Mouse (Mus musculus) liver, embryonic 13.5 days (tissue): ENCODE data around the gene Ecm1. TPM values are rescaled to one million over a fixed set of nuclear protein-coding genes. Genes with fewer than 3 reads are reported as not detected.

Experiments used
- ATAC-seq: fragments of 200-750 bp; cut with Nextera tagmentation; 2 replicates; pipeline ENCODE4 v1.8.0; 2017; ENCODE audit warnings: low read depth, mild to moderate bottlenecking, moderate number of reproducible peaks, moderate library complexity
- DNase-seq: peaks from one replicate; pipeline ENCODE4 v3.0.0; 2022
- H3K27ac ChIP-seq: fragments of 300-500 bp; sonication (generic); 2 replicates; pipeline ENCODE4 v1.5.1; 2015; ENCODE audit warnings: moderate library complexity, mild to moderate bottlenecking, inconsistent platforms
- H3K27me3 ChIP-seq: fragments of 300-500 bp; sonication (generic); 2 replicates; pipeline ENCODE4 v1.6.1; 2015; ENCODE audit warnings: mild to moderate bottlenecking, inconsistent platforms
- H3K36me3 ChIP-seq: fragments of 300-500 bp; sonication (generic); 2 replicates; pipeline ENCODE4 v1.6.1; 2015; ENCODE audit warnings: mild to moderate bottlenecking, inconsistent platforms
- H3K4me1 ChIP-seq: fragments of 300-500 bp; sonication (generic); replicated peaks from 2 replicates; pipeline ENCODE4 v1.6.1; 2015; ENCODE audit warnings: inconsistent platforms
- H3K4me2 ChIP-seq: fragments of 300-500 bp; sonication (generic); 2 replicates; pipeline ENCODE4 v1.6.1; 2015; ENCODE audit warnings: inconsistent platforms, mild to moderate bottlenecking, moderate library complexity
- H3K4me3 ChIP-seq: fragments of 300-500 bp; sonication (generic); replicated peaks from 2 replicates; pipeline ENCODE4 v1.5.1; 2015; ENCODE audit warnings: mild to moderate bottlenecking, inconsistent platforms
- H3K9ac ChIP-seq: fragments of 300-500 bp; sonication (generic); 2 replicates; pipeline ENCODE4 v1.6.1; 2015; ENCODE audit warnings: mild to moderate bottlenecking, inconsistent platforms
- H3K9me3 ChIP-seq: fragments of 300-500 bp; sonication (generic); replicated peaks from 2 replicates; pipeline ENCODE4 v1.6.1; 2016; ENCODE audit warnings: inconsistent platforms
- WGBS: fragments of 180-500 bp; shearing (Covaris S2); methylation state at CpG from one replicate; pipeline ENCODE4 v1.1.7; 2015; ENCODE audit not compliant: insufficient replicate concordance; 5-methylcytosine and 5-hydroxymethylcytosine counted together
- microRNA-seq: library from miRNA; unstranded; fragments of <30 nt; microRNA quantifications from one replicate; pipeline ENCODE4, GENCODE M21; 2016
- polyA plus RNA-seq: library from polyadenylated mRNA; unstranded; fragments of >200 nt; fragmentation: Nextera tagmentation; extraction: Ambion mirVana; gene quantifications from 2 replicates; pipeline ENCODE4 v1.2.1, GENCODE M21; 2015

Gene Ecm1
- polyA plus RNA-seq, 1 experiment from 2014 or later = 9.8 TPM

GRCm38 (mm10) chr3:95689171-95689915 lies 50.0 kb downstream of the Ecm1 start:
- no peak overlapping the region for H3K4me2 ChIP-seq
- no peak overlapping the region for H3K27ac ChIP-seq
- WGBS = 50% methylated on average over 11 of the region's 11 CpGs
- no peak overlapping the region for H3K4me3 ChIP-seq
- H3K27me3 ChIP-seq = peaks cover 33% of the 10 kb centered on the region
- H3K9ac ChIP-seq = no peak overlapping the region
- H3K36me3 ChIP-seq = peaks cover 2% of the 10 kb centered on the region; the same call in 1 of the 2 replicates
- H3K9me3 ChIP-seq = no peaks in the 10 kb centered on the region
- H3K4me1 ChIP-seq = peaks cover 61% of the 10 kb centered on the region
- ATAC-seq (no peak), DNase-seq (no peak)

- Histone ChIP-seq H3K4me2 (peak within 1 kb of the TSS; percentile 76), H3K27me3 (peaks cover 33% of the 10 kb centered on the region), H3K36me3 (peaks cover 2% of the 10 kb centered on the region; the same call in 1 of the 2 replicates), H3K9ac (peak within 1 kb of the TSS; percentile 61), H3K27ac (no peak within 1 kb of the TSS), H3K9me3 (no peaks in the 10 kb centered on the region), H3K4me3 (peak within 1 kb of the TSS; percentile 54), H3K4me1 (peaks cover 46% of the 10 kb centered on the region)
- WGBS = 12% methylated on average over 50 of the region's 50 CpGs
- ATAC-seq (0 out of 2 replicates have a peak, but pooled peaks have one; percentile 29), DNase-seq (peak; percentile 51)
Observed at GRCm38 (mm10) chr3:95687524-95688421, 51.6 kb downstream of the Ecm1 start, which contains the start of gene Adamtsl4. Gene Adamtsl4, minus strand, starts transcription at chr3:95687917.

GRCm38 (mm10) chr3:95687168-95687523 lies 52.2 kb downstream of the Ecm1 start:
- Histone ChIP-seq H3K27ac (no peak overlapping the region), H3K4me3 (peak overlapping the region; percentile 54), H3K36me3 (peaks cover 2% of the 10 kb centered on the region; the same call in 1 of the 2 replicates), H3K9ac (peak overlapping the region; percentile 61; the same call in 1 of the 2 replicates), H3K4me1 (peaks cover 42% of the 10 kb centered on the region), H3K4me2 (peak overlapping the region; percentile 76), H3K27me3 (peaks cover 33% of the 10 kb centered on the region), H3K9me3 (no peaks in the 10 kb centered on the region)
- 29% methylated on average over 4 of the region's 4 CpGs for WGBS
- ATAC-seq (no peak), DNase-seq (no peak)

- H3K27ac ChIP-seq = no peak overlapping the region
- H3K9ac ChIP-seq = no peak overlapping the region
- peaks cover 43% of the 10 kb centered on the region for H3K4me1 ChIP-seq
- peak overlapping the region; percentile 76; the same call in 1 of the 2 replicates for H3K4me2 ChIP-seq
- DNase-seq = no peak
- peaks cover 33% of the 10 kb centered on the region for H3K27me3 ChIP-seq
- WGBS = 47% methylated on average over 10 of the region's 10 CpGs
- no peak for ATAC-seq
- no peaks in the 10 kb centered on the region for H3K9me3 ChIP-seq
- no peak overlapping the region for H3K4me3 ChIP-seq
- peaks cover 2% of the 10 kb centered on the region; the same call in 1 of the 2 replicates for H3K36me3 ChIP-seq
Observed at GRCm38 (mm10) chr3:95686492-95687167, 52.7 kb downstream of the Ecm1 start.

GRCm38 (mm10) chr3:95685701-95686100 lies 53.7 kb downstream of the Ecm1 start:
- Histone ChIP-seq H3K9ac (no peak overlapping the region), H3K27me3 (peaks cover 36% of the 10 kb centered on the region), H3K4me1 (peaks cover 53% of the 10 kb centered on the region), H3K9me3 (no peaks in the 10 kb centered on the region), H3K4me2 (no peak overlapping the region), H3K4me3 (no peak overlapping the region), H3K27ac (no peak overlapping the region), H3K36me3 (no peaks in the 10 kb centered on the region)
- DNase-seq (no peak), ATAC-seq (no peak)
- WGBS = 73% methylated on average over 2 of the region's 2 CpGs

GRCm38 (mm10) chr3:95685301-95685700 lies 54.1 kb downstream of the Ecm1 start:
- H3K9ac ChIP-seq = no peak overlapping the region
- peaks cover 53% of the 10 kb centered on the region for H3K4me1 ChIP-seq
- peaks cover 36% of the 10 kb centered on the region for H3K27me3 ChIP-seq
- DNase-seq (no peak), ATAC-seq (no peak)
- 76% methylated on average over 4 of the region's 4 CpGs for WGBS
- H3K36me3 ChIP-seq = no peaks in the 10 kb centered on the region
- no peak overlapping the region for H3K4me3 ChIP-seq
- no peak overlapping the region for H3K4me2 ChIP-seq
- no peaks in the 10 kb centered on the region for H3K9me3 ChIP-seq
- H3K27ac ChIP-seq = no peak overlapping the region

- Histone ChIP-seq H3K9ac (no peak overlapping the region), H3K4me2 (no peak overlapping the region), H3K27me3 (peaks cover 36% of the 10 kb centered on the region), H3K4me3 (no peak overlapping the region), H3K36me3 (no peaks in the 10 kb centered on the region), H3K27ac (no peak overlapping the region), H3K4me1 (peaks cover 57% of the 10 kb centered on the region), H3K9me3 (no peaks in the 10 kb centered on the region)
- ATAC-seq = no peak
- WGBS = 23% methylated on average over 7 of the region's 8 CpGs
- DNase-seq = no peak
Observed at GRCm38 (mm10) chr3:95684846-95685245, 54.5 kb downstream of the Ecm1 start.

Small RNA genes within 50 kb of the gene (microRNA-seq; reads per million reads assigned to microRNA genes)
- 0.88 reads per million for gene Mir7014

Other genes with a start within 250 kb of the Ecm1 start
- 1.7 and 1.9 TPM in 2 replicates for gene Ctsk, start 240.3 kb downstream of the Ecm1 start, polyA plus RNA-seq
- 19.8 and 20.8 TPM in 2 replicates for gene Ctss, start 212.8 kb downstream of the Ecm1 start, polyA plus RNA-seq
- gene Hormad1, start 179.9 kb downstream of the Ecm1 start, polyA plus RNA-seq = 0.12 TPM in 1 of 2 replicates, not detected in the other
- 28.1 and 34.1 TPM in 2 replicates for gene Golph3l, start 150.6 kb downstream of the Ecm1 start, polyA plus RNA-seq
- 33.4 and 36.8 TPM in 2 replicates for gene Ensa, start 114.6 kb downstream of the Ecm1 start, polyA plus RNA-seq
- gene Mcl1, start 80.8 kb downstream of the Ecm1 start, polyA plus RNA-seq = 31.8 and 33.3 TPM in 2 replicates
- gene Adamtsl4, start 51.7 kb downstream of the Ecm1 start, polyA plus RNA-seq = 0.37 and 0.83 TPM in 2 replicates
- gene Tars2, start 20.6 kb upstream of the Ecm1 start, polyA plus RNA-seq = 49.4 and 50.4 TPM in 2 replicates
- gene Rprd2, start 79.3 kb upstream of the Ecm1 start, polyA plus RNA-seq = 7.9 and 10.1 TPM in 2 replicates
- 30.7 and 36.6 TPM in 2 replicates for gene Prpf3, start 116.3 kb upstream of the Ecm1 start, polyA plus RNA-seq
- gene Mrps21, start 131.9 kb upstream of the Ecm1 start, polyA plus RNA-seq = 256 and 257 TPM in 2 replicates
- 0.88 and 1.4 TPM in 2 replicates for gene Ciart, start 142.7 kb upstream of the Ecm1 start, polyA plus RNA-seq
- gene BC028528, start 152.4 kb upstream of the Ecm1 start, polyA plus RNA-seq = 6.6 and 8.6 TPM in 2 replicates
- gene Aph1a, start 154.4 kb upstream of the Ecm1 start, polyA plus RNA-seq = 17.1 and 18.5 TPM in 2 replicates
- 10.3 and 10.8 TPM in 2 replicates for gene Car14, start 165.1 kb upstream of the Ecm1 start, polyA plus RNA-seq
- gene Anp32e, start 189.7 kb upstream of the Ecm1 start, polyA plus RNA-seq = 163 and 218 TPM in 2 replicates